Mouse (Mus musculus) MEL (cell line): ENCODE results near the gene Mertk. TPM values are rescaled to one million over a fixed set of nuclear protein-coding genes. Genes with fewer than 3 reads are reported as not detected.

ENCODE experiments used
- DNase-seq: peaks from one replicate; pipeline ENCODE4 v3.0.0; 2011; ENCODE audit warnings: low read depth, low spot score
- H3K27ac ChIP-seq: 2 replicates; pipeline ENCODE4 v1.5.1; 2012; ENCODE audit warnings: low read depth, mild to moderate bottlenecking, control low read depth, low read length, moderate library complexity; ENCODE audit not compliant: control insufficient read depth
- H3K27me3 ChIP-seq, 2 experiments: fragments of 150-350 bp in 1 of 2; sonication (generic) in 1 of 2; 2 replicates each; pipeline ENCODE4 v1.6.1; 2012; ENCODE audit warnings: low read length in 2 of 2, mild to moderate bottlenecking in 2 of 2, improper control_type of control experiment in 1 of 2, moderate library complexity in 1 of 2; ENCODE audit not compliant: insufficient read depth in 2 of 2, control insufficient read depth in 1 of 2
- H3K36me3 ChIP-seq, 2 experiments: 2 replicates each; pipeline ENCODE4 v1.6.1; 2012 to 2014; ENCODE audit warnings: low read length in 2 of 2, improper control_type of control experiment in 1 of 2, inconsistent platforms in 1 of 2, mild to moderate bottlenecking in 1 of 2; ENCODE audit not compliant: insufficient read depth in 2 of 2, control insufficient read depth in 1 of 2
- H3K4me1 ChIP-seq, 2 experiments: fragments of 150-350 bp in 1 of 2; sonication (generic) in 1 of 2; 2 replicates each; pipeline ENCODE4 v1.6.1; 2012; ENCODE audit warnings: low read length in 2 of 2, improper control_type of control experiment in 1 of 2, mild to moderate bottlenecking in 1 of 2; ENCODE audit not compliant: insufficient read depth in 2 of 2, control insufficient read depth in 1 of 2
- H3K4me3 ChIP-seq, 2 experiments: fragments of 150-350 bp in 1 of 2; sonication (generic) in 1 of 2; 2 replicates each; pipeline ENCODE4 v1.5.1; 2012; ENCODE audit warnings: low read depth in 2 of 2, low read length in 2 of 2, mild to moderate bottlenecking in 2 of 2, moderate library complexity in 2 of 2, control low read depth in 1 of 2, improper control_type of control experiment in 1 of 2; ENCODE audit not compliant: control insufficient read depth in 1 of 2, insufficient read depth in 1 of 2
- H3K79me2 ChIP-seq: 2 replicates; pipeline ENCODE4 v1.6.1; 2012; ENCODE audit warnings: mild to moderate bottlenecking, low read length, moderate library complexity; ENCODE audit not compliant: control insufficient read depth, poor library complexity, insufficient read depth
- H3K9ac ChIP-seq: 2 replicates; pipeline ENCODE4 v1.6.1; 2012; ENCODE audit warnings: low read depth, mild to moderate bottlenecking, control low read depth, low read length, moderate library complexity; ENCODE audit not compliant: control insufficient read depth, poor library complexity, severe bottlenecking
- H3K9me3 ChIP-seq: fragments of 150-350 bp; sonication (generic); replicated peaks from 2 replicates; pipeline ENCODE4 v1.6.1; 2012; ENCODE audit warnings: mild to moderate bottlenecking, low read length, improper control_type of control experiment, moderate library complexity; ENCODE audit not compliant: insufficient read depth
- CTCF ChIP-seq, 3 experiments: IDR thresholded peaks in 2 of 3; conservative IDR thresholded peaks in 1 of 3; 2 replicates each; pipeline ENCODE4 v1.5.1; 2011 to 2012; ENCODE audit warnings: low read length in 3 of 3, low read depth in 2 of 3, mild to moderate bottlenecking in 2 of 3, improper control_type of control experiment in 1 of 3, inconsistent platforms in 1 of 3, mixed read lengths in 1 of 3, moderate library complexity in 1 of 3; ENCODE audit not compliant: control insufficient read depth in 1 of 3, insufficient read depth in 1 of 3, poor library complexity in 1 of 3, severe bottlenecking in 1 of 3
- E2F4 ChIP-seq: IDR thresholded peaks from 2 replicates; pipeline ENCODE4 v1.6.1; 2011; ENCODE audit warnings: low read depth, low read length, improper control_type of control experiment, borderline replicate concordance
- ELF1 ChIP-seq: IDR thresholded peaks from 2 replicates; pipeline ENCODE4 v1.6.1; 2014; ENCODE audit warnings: low read depth, mild to moderate bottlenecking, inconsistent platforms, low read length, improper control_type of control experiment, moderate library complexity
- EP300 ChIP-seq, 2 experiments: IDR thresholded peaks; 2 replicates each; pipeline ENCODE4 v1.6.1; 2011; ENCODE audit warnings: improper control_type of control experiment in 2 of 2, low read length in 2 of 2, low read depth in 1 of 2, mild to moderate bottlenecking in 1 of 2
- ETS1 ChIP-seq: IDR thresholded peaks from 2 replicates; pipeline ENCODE4 v1.6.1; 2012; ENCODE audit warnings: low read depth, mild to moderate bottlenecking, inconsistent platforms, low read length, improper control_type of control experiment, moderate library complexity
- GABPA ChIP-seq: IDR thresholded peaks from 2 replicates; pipeline ENCODE4 v1.6.1; 2012; ENCODE audit warnings: low read depth, mild to moderate bottlenecking, inconsistent platforms, low read length, improper control_type of control experiment, moderate library complexity
- GATA1 ChIP-seq: IDR thresholded peaks from 2 replicates; pipeline ENCODE4 v1.6.1; 2011; ENCODE audit warnings: low read depth, low read length, improper control_type of control experiment
- JUND ChIP-seq: IDR thresholded peaks from 2 replicates; pipeline ENCODE4 v1.6.1; 2011; ENCODE audit warnings: low read depth, mild to moderate bottlenecking, improper control_type of control experiment, low read length
- KAT2A ChIP-seq: conservative IDR thresholded peaks from 2 replicates; pipeline ENCODE4 v1.6.1; 2012; ENCODE audit warnings: low read depth, low read length, improper control_type of control experiment, inconsistent platforms
- MAFK ChIP-seq: IDR thresholded peaks from 2 replicates; pipeline ENCODE4 v1.6.1; 2011; ENCODE audit warnings: low read depth, mild to moderate bottlenecking, low read length, improper control_type of control experiment, borderline replicate concordance
- MAZ ChIP-seq: IDR thresholded peaks from 2 replicates; pipeline ENCODE4 v1.6.1; 2012; ENCODE audit warnings: low read depth, mild to moderate bottlenecking, inconsistent platforms, low read length, improper control_type of control experiment
- MYB ChIP-seq: IDR thresholded peaks from 2 replicates; pipeline ENCODE4 v1.6.1; 2011; ENCODE audit warnings: mild to moderate bottlenecking, low read depth, low read length, improper control_type of control experiment
- MYC ChIP-seq: IDR thresholded peaks from 2 replicates; pipeline ENCODE4 v1.6.1; 2011; ENCODE audit warnings: low read depth, mild to moderate bottlenecking, low read length, improper control_type of control experiment, moderate library complexity
- NRF1 ChIP-seq: IDR thresholded peaks from 2 replicates; pipeline ENCODE4 v1.6.1; 2014; ENCODE audit warnings: low read depth, mild to moderate bottlenecking, inconsistent platforms, low read length, improper control_type of control experiment, moderate library complexity; ENCODE audit not compliant: poor library complexity, insufficient read depth, severe bottlenecking
- RCOR1 ChIP-seq: IDR thresholded peaks from 2 replicates; pipeline ENCODE4 v1.6.1; 2012; ENCODE audit warnings: low read depth, mild to moderate bottlenecking, inconsistent platforms, low read length, improper control_type of control experiment
- UBTF ChIP-seq: IDR thresholded peaks from 2 replicates; pipeline ENCODE4 v1.6.1; 2012; ENCODE audit warnings: low read depth, mild to moderate bottlenecking, inconsistent platforms, low read length, improper control_type of control experiment, moderate library complexity, borderline replicate concordance; ENCODE audit not compliant: insufficient read depth
- USF1 ChIP-seq: IDR thresholded peaks from 2 replicates; pipeline ENCODE4 v1.6.1; 2014; ENCODE audit warnings: low read depth, mild to moderate bottlenecking, inconsistent platforms, low read length, improper control_type of control experiment, moderate library complexity
- ZC3H11A ChIP-seq: IDR thresholded peaks from 2 replicates; pipeline ENCODE4 v1.6.1; 2012; ENCODE audit warnings: low read depth, mild to moderate bottlenecking, inconsistent platforms, low read length, improper control_type of control experiment
- ZKSCAN1 ChIP-seq: IDR thresholded peaks from 2 replicates; pipeline ENCODE4 v1.6.1; 2012; ENCODE audit warnings: low read depth, mild to moderate bottlenecking, inconsistent platforms, low read length, improper control_type of control experiment, moderate library complexity
- ZNF384 ChIP-seq: IDR thresholded peaks from 2 replicates; pipeline ENCODE4 v1.6.1; 2012; ENCODE audit warnings: low read depth, mild to moderate bottlenecking, inconsistent platforms, low read length, improper control_type of control experiment
- polyA plus RNA-seq, 2 experiments: library from polyadenylated mRNA; stranded (reverse) in 1 of 2; unstranded in 1 of 2; fragments of >175 nt in 1 of 2; fragments of >200 nt in 1 of 2; gene quantifications; 2 replicates each; pipeline versions ENCODE4 v1.2.1 to v1.2.4; 2012; ENCODE audit warnings: low replicate concordance in 2 of 2, low read depth in 1 of 2; ENCODE audit not compliant: insufficient read length in 2 of 2, insufficient read depth in 1 of 2, missing spikeins in 1 of 2
- total RNA-seq: library from RNA; depleted of rRNA; stranded (reverse); fragments of 300-350 nt; gene quantifications from 2 replicates; pipeline ENCODE4 v1.2.3, GENCODE M21; 2012

Mertk gene
- total and polyA plus RNA-seq, 3 experiments, result not detected

- H3K9me3 ChIP-seq, result no peaks in the 10 kb centered on the region
- DNase-seq, result no peak
- H3K4me3 ChIP-seq, result no peak overlapping the region
- TF ChIP-seq JUND (no peak), MAFK (no peak), MYB (no peak), EP300 (IDR thresholded peaks at IDR 0.05; ENCODE audit: low read depth in 1 of 2, low read length in 2 of 2) (no peak), UBTF (no peak), CTCF (IDR thresholded peaks at IDR 0.05 in 2 of 3, conservative IDR thresholded peaks at IDR 0.05 in 1 of 3; ENCODE audit: control insufficient read depth in 1 of 3, insufficient read depth in 1 of 3, low read depth in 2 of 3, low read length in 3 of 3, poor library complexity in 1 of 3, severe bottlenecking in 1 of 3) (no peak), E2F4 (no peak), ZNF384 (no peak), MAZ (no peak), ETS1 (no peak)
- no peaks in the 10 kb centered on the region for H3K4me1 ChIP-seq
- H3K27ac ChIP-seq, result no peak overlapping the region
- H3K9ac ChIP-seq, result no peak overlapping the region
- H3K36me3 ChIP-seq, result no peaks in the 10 kb centered on the region
- H3K79me2 ChIP-seq, result no peaks in the 10 kb centered on the region
- H3K27me3 ChIP-seq, result peaks cover 0 to 3% of the 10 kb centered on the region in 2 experiments; a peak in 1 of 4 replicates
Observed at GRCm38 (mm10) chr2:128709264-128709663, 10.5 kb downstream of the Mertk start.

- Histone ChIP-seq H3K79me2 (no peaks in the 10 kb centered on the region), H3K27me3 (peaks cover 4 to 5% of the 10 kb centered on the region in 2 experiments), H3K4me3 (no peak overlapping the region), H3K9ac (no peak overlapping the region), H3K36me3 (no peaks in the 10 kb centered on the region), H3K4me1 (no peaks in the 10 kb centered on the region), H3K9me3 (no peaks in the 10 kb centered on the region), H3K27ac (no peak overlapping the region)
- TF ChIP-seq GATA1 (no peak), ZC3H11A (no peak), GABPA (no peak), RCOR1 (no peak)
- no peak for DNase-seq
Observed at GRCm38 (mm10) chr2:128710609-128711008, 11.9 kb downstream of the Mertk start.

- H3K79me2 ChIP-seq, result no peaks in the 10 kb centered on the region
- H3K27me3 ChIP-seq, result peaks cover 4 to 12% of the 10 kb centered on the region in 2 experiments
- TF ChIP-seq ELF1 (no peak), NRF1 (no peak), USF1 (no peak), KAT2A (no peak), MYC (no peak), ZKSCAN1 (no peak), MYB (no peak), ZNF384 (no peak)
- H3K9ac ChIP-seq, result no peak overlapping the region
- DNase-seq, result no peak
- no peaks in the 10 kb centered on the region for H3K36me3 ChIP-seq
- H3K9me3 ChIP-seq, result no peaks in the 10 kb centered on the region
- no peaks in the 10 kb centered on the region for H3K4me1 ChIP-seq
- no peak overlapping the region for H3K4me3 ChIP-seq
- H3K27ac ChIP-seq, result no peak overlapping the region
Observed at GRCm38 (mm10) chr2:128712940-128713339, 14.2 kb downstream of the Mertk start.
